Mouse (Mus musculus): ENCODE results near the gene Fam205c.
"Not testable (repeated sequence)": the region's sequence is repeated elsewhere in the genome, so short reads cannot be mapped to it uniquely, and the experiment has no call there.

Fam205c gene

GRCm38 (mm10) chr4:42877657-42878056 lies 3.6 kb upstream of the Fam205c start:
- DNase-seq (ENCODE audit: low read depth, low spot score), result no peak

GRCm38 (mm10) chr4:42876586-42877291 lies 2.7 kb upstream of the Fam205c start:
- DNase-seq (ENCODE audit: low read depth, low spot score), result peak; percentile 75

GRCm38 (mm10) chr4:42872746-42873435 lies 1.1 kb downstream of the Fam205c start:
- DNase-seq (ENCODE audit: low read depth, low spot score), result peak; percentile 35

GRCm38 (mm10) chr4:42872151-42872550 lies 1.9 kb downstream of the Fam205c start:
- DNase-seq (ENCODE audit: low read depth, low spot score), result no peak

- no peak for DNase-seq (ENCODE audit: low read depth, low spot score)
These were observed 3.3 kb downstream of the Fam205c start for GRCm38 (mm10) chr4:42870748-42871147.

- DNase-seq (ENCODE audit: low read depth, low spot score), result no peak
These were observed 5.8 kb downstream of the Fam205c start for GRCm38 (mm10) chr4:42868193-42868592.

GRCm38 (mm10) chr4:42867390-42867789 lies 6.6 kb downstream of the Fam205c start:
- no peak for DNase-seq (ENCODE audit: low read depth, low spot score)

GRCm38 (mm10) chr4:42863487-42863886 lies 10.5 kb downstream of the Fam205c start:
- not testable (repeated sequence) for DNase-seq (ENCODE audit: low read depth, low spot score)

GRCm38 (mm10) chr4:42860483-42860882 lies 13.6 kb downstream of the Fam205c start:
- not testable (repeated sequence) for DNase-seq (ENCODE audit: low read depth, low spot score)

- DNase-seq (ENCODE audit: low read depth, low spot score), result not testable (repeated sequence)
These were observed 17.4 kb downstream of the Fam205c start, which contains the start of gene Gm12394 for GRCm38 (mm10) chr4:42856671-42857070. Gm12394 (minus strand) TSS chr4:42856771.

GRCm38 (mm10) chr4:42853788-42854187 lies 20.2 kb downstream of the Fam205c start, which contains the start of gene Fam205a1:
Fam205a1 (minus strand) TSS chr4:42853888.
- DNase-seq (ENCODE audit: low read depth, low spot score), result not testable (repeated sequence)

Measured in ES-CJ7 (cell line).